Mouse (Mus musculus): ENCODE measurements around the gene Mfsd4b4. TPM values are rescaled to one million over a fixed set of nuclear protein-coding genes. Genes with fewer than 3 reads are reported as not detected.
"Not testable (repeated sequence)": the region's sequence is repeated elsewhere in the genome, so short reads cannot be mapped to it uniquely, and the experiment has no call there.

Gene Mfsd4b4
- 4.1 and 4.6 TPM in 2 replicates for polyA plus RNA-seq (2015; fragmentation: Nextera tagmentation; extraction: Ambion mirVana)

- Histone ChIP-seq H3K27me3 (no peaks in the 10 kb centered on the region), H3K9me3 (no peaks in the 10 kb centered on the region), H3K4me3 (peak within 1 kb of the TSS; percentile 77), H3K4me2 (peak within 1 kb of the TSS; percentile 66), H3K4me1 (peaks cover 12% of the 10 kb centered on the region), H3K27ac (peak within 1 kb of the TSS; percentile 79), H3K36me3 (no peaks in the 10 kb centered on the region), H3K9ac (peak within 1 kb of the TSS; percentile 78)
- peak; percentile 92 for ATAC-seq (ENCODE audit: insufficient number of reproducible peaks, low FRiP score, low TSS enrichment, low read depth)
- WGBS: under 1% methylated on average over 41 of the region's 41 CpGs
Observed at GRCm38 (mm10) chr10:39898874-39899371, at the start of gene Mfsd4b4. Gene Mfsd4b4, minus strand, starts transcription at chr10:39899238.

DNA sequence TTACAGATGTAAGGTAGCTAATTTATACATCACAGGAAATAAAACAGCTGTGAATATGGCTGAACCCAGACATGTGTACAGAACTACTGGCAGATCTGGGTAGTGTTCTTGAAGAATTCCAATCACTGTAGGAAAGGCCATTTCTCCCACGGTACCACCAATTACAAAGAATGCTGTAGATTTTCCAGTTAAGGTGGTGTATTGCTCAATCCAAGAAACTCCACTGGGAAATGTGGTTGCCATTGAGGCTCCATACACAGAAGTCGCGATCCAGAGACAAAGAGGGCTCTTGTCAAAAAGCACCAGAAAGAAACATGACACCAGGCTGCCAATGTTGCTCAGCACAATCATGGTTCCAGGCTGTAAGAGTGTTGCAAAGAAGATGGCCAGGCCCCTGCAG lies 48.2 kb upstream of the Mfsd4b4 start:
- not testable (repeated sequence) for H3K4me1 ChIP-seq; H3K4me2 ChIP-seq; H3K36me3 ChIP-seq; H3K27ac ChIP-seq; H3K27me3 ChIP-seq; H3K9ac ChIP-seq; H3K9me3 ChIP-seq; H3K4me3 ChIP-seq; ATAC-seq (ENCODE audit: insufficient number of reproducible peaks, low FRiP score, low TSS enrichment, low read depth)
- 61% methylated on average over 3 of the region's 3 CpGs for WGBS

- H3K36me3 ChIP-seq: no peaks in the 10 kb centered on the region
- WGBS: 70% methylated on average over 7 of the region's 7 CpGs
- no peak overlapping the region for H3K27ac ChIP-seq
- no peak overlapping the region for H3K9ac ChIP-seq
- no peak overlapping the region for H3K4me3 ChIP-seq
- no peak for ATAC-seq (ENCODE audit: insufficient number of reproducible peaks, low FRiP score, low TSS enrichment, low read depth)
- H3K4me2 ChIP-seq: no peak overlapping the region
- no peaks in the 10 kb centered on the region for H3K9me3 ChIP-seq
- H3K27me3 ChIP-seq: no peaks in the 10 kb centered on the region
- H3K4me1 ChIP-seq: no peaks in the 10 kb centered on the region
Observed at GRCm38 (mm10) chr10:39936553-39936952, 37.5 kb upstream of the Mfsd4b4 start.

- peak within 1 kb of the TSS; percentile 26 for H3K9ac ChIP-seq
- H3K27me3 ChIP-seq: peaks cover 22% of the 10 kb centered on the region
- peak within 1 kb of the TSS; percentile 42 for H3K4me3 ChIP-seq
- H3K4me2 ChIP-seq: peak within 1 kb of the TSS; percentile 81
- H3K27ac ChIP-seq: no peak within 1 kb of the TSS
- no peaks in the 10 kb centered on the region for H3K9me3 ChIP-seq
- no peak; the same call in 1 of the 2 replicates for ATAC-seq (ENCODE audit: insufficient number of reproducible peaks, low FRiP score, low TSS enrichment, low read depth)
- peaks cover 10% of the 10 kb centered on the region for H3K4me1 ChIP-seq
- H3K36me3 ChIP-seq: no peaks in the 10 kb centered on the region
- WGBS: under 1% methylated on average over 41 of the region's 41 CpGs
Observed at GRCm38 (mm10) chr10:39926616-39927139, 27.6 kb upstream of the Mfsd4b4 start, which contains the start of gene Mfsd4b2. Gene Mfsd4b2, minus strand, starts transcription at chr10:39926923.

DNA sequence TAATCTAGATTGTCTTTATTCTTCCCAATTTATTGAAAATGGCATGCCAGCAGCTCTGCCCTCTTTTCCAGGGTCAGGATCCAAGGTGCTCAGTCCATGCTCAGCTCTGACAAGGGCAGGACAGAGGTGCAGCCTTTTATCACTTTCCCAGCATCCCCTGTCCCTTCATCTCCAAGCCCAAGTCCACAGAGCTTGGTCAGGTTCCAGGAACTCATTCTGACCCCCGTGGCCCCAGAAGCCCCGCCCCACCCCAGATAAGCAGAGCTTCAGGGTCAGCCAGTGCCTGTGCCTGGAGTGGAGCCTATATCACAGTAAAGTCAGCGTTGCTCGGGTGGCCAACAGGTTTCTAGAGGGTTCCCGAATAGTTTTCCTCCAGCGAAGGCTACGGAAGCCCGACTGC lies 25.5 kb upstream of the Mfsd4b4 start:
- H3K36me3 ChIP-seq; ATAC-seq (ENCODE audit: insufficient number of reproducible peaks, low FRiP score, low TSS enrichment, low read depth); H3K4me2 ChIP-seq; H3K27ac ChIP-seq; H3K9ac ChIP-seq; H3K4me3 ChIP-seq; H3K9me3 ChIP-seq; H3K4me1 ChIP-seq: not testable (repeated sequence)
- peaks cover 22% of the 10 kb centered on the region for H3K27me3 ChIP-seq
- 71% methylated on average over 8 of the region's 8 CpGs for WGBS

- no peaks in the 10 kb centered on the region for H3K27me3 ChIP-seq
- no peak overlapping the region for H3K27ac ChIP-seq
- ATAC-seq (ENCODE audit: insufficient number of reproducible peaks, low FRiP score, low TSS enrichment, low read depth): no peak
- no peak overlapping the region for H3K9ac ChIP-seq
- H3K4me2 ChIP-seq: no peak overlapping the region
- no peaks in the 10 kb centered on the region for H3K36me3 ChIP-seq
- no peaks in the 10 kb centered on the region for H3K9me3 ChIP-seq
- no peaks in the 10 kb centered on the region for H3K4me1 ChIP-seq
- H3K4me3 ChIP-seq: no peak overlapping the region
Observed at GRCm38 (mm10) chr10:39912616-39913015, 13.6 kb upstream of the Mfsd4b4 start.

GRCm38 (mm10) chr10:39908768-39909441 lies 9.9 kb upstream of the Mfsd4b4 start:
- no peaks in the 10 kb centered on the region for H3K9me3 ChIP-seq
- H3K27me3 ChIP-seq: no peaks in the 10 kb centered on the region
- H3K9ac ChIP-seq: no peak overlapping the region
- WGBS: 72% methylated on average over 13 of the region's 13 CpGs
- no peak for ATAC-seq (ENCODE audit: insufficient number of reproducible peaks, low FRiP score, low TSS enrichment, low read depth)
- no peak overlapping the region for H3K27ac ChIP-seq
- H3K4me3 ChIP-seq: no peak overlapping the region
- H3K36me3 ChIP-seq: no peaks in the 10 kb centered on the region
- H3K4me2 ChIP-seq: no peak overlapping the region
- H3K4me1 ChIP-seq: no peaks in the 10 kb centered on the region

GRCm38 (mm10) chr10:39906799-39907658 lies 8.0 kb upstream of the Mfsd4b4 start:
- WGBS: 81% methylated on average over 10 of the region's 10 CpGs

DNA sequence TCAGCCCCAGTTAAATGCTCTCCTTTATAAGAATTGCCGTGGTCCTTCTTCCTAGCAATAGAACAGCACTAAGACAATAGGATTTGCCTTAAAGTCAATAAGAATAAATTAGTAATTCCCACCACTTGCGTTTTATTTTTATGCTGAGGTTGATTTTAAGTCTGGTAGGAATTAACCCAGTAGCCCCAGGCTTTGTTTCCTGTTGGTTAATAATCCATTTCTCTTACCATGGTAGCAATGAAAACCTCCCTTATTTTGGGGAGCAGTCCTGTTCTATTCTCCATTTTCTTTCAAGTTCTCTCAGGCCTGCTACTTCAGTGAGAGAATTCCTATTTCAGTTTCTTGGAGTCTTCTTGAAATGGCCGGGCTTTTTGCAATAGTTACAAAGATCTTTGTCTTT lies 5.2 kb upstream of the Mfsd4b4 start:
- 63% methylated on average over 3 of the region's 3 CpGs for WGBS
- no peaks in the 10 kb centered on the region for H3K36me3 ChIP-seq
- no peak overlapping the region for H3K27ac ChIP-seq
- no peaks in the 10 kb centered on the region for H3K27me3 ChIP-seq
- no peak overlapping the region for H3K4me2 ChIP-seq
- no peak for ATAC-seq (ENCODE audit: insufficient number of reproducible peaks, low FRiP score, low TSS enrichment, low read depth)
- no peaks in the 10 kb centered on the region for H3K9me3 ChIP-seq
- H3K4me1 ChIP-seq: 0 out of 2 replicates have a peak, but pooled peaks cover 2% of the 10 kb centered on the region
- no peak overlapping the region for H3K9ac ChIP-seq
- H3K4me3 ChIP-seq: no peak overlapping the region

More at GRCm38 (mm10) chr10:39906799-39907658, 8.0 kb upstream of the Mfsd4b4 start:
- Histone ChIP-seq H3K36me3 (no peaks in the 10 kb centered on the region), H3K27me3 (no peaks in the 10 kb centered on the region), H3K9ac (no peak overlapping the region), H3K27ac (no peak overlapping the region), H3K4me2 (no peak overlapping the region), H3K9me3 (no peaks in the 10 kb centered on the region), H3K4me1 (no peaks in the 10 kb centered on the region), H3K4me3 (no peak overlapping the region)
- ATAC-seq (ENCODE audit: insufficient number of reproducible peaks, low FRiP score, low TSS enrichment, low read depth): no peak

- Histone ChIP-seq H3K4me1 (peaks cover 12% of the 10 kb centered on the region), H3K36me3 (0 out of 2 replicates have a peak, but pooled peaks cover under 1% of the 10 kb centered on the region), H3K9ac (no peak overlapping the region), H3K27ac (no peak overlapping the region), H3K4me2 (no peak overlapping the region), H3K9me3 (no peaks in the 10 kb centered on the region), H3K4me3 (no peak overlapping the region), H3K27me3 (no peaks in the 10 kb centered on the region)
- WGBS: 86% methylated on average over 5 of the region's 5 CpGs
- ATAC-seq (ENCODE audit: insufficient number of reproducible peaks, low FRiP score, low TSS enrichment, low read depth): no peak
Observed at GRCm38 (mm10) chr10:39896503-39896902, 2.5 kb downstream of the Mfsd4b4 start.

- H3K9ac ChIP-seq: no peak overlapping the region
- H3K27ac ChIP-seq: no peak overlapping the region
- no peak overlapping the region for H3K4me3 ChIP-seq
- H3K4me2 ChIP-seq: no peak overlapping the region
- WGBS: 73% methylated on average over 11 of the region's 11 CpGs
- no peak for ATAC-seq (ENCODE audit: insufficient number of reproducible peaks, low FRiP score, low TSS enrichment, low read depth)
- H3K36me3 ChIP-seq: 0 out of 2 replicates have a peak, but pooled peaks cover 6% of the 10 kb centered on the region
- no peaks in the 10 kb centered on the region for H3K27me3 ChIP-seq
- H3K9me3 ChIP-seq: no peaks in the 10 kb centered on the region
- H3K4me1 ChIP-seq: peaks cover 10% of the 10 kb centered on the region
Observed at GRCm38 (mm10) chr10:39893702-39894697, 5.0 kb downstream of the Mfsd4b4 start.
